9 mouse cellular contexts compared by ENCODE assay signal in the genomic region with DNA sequence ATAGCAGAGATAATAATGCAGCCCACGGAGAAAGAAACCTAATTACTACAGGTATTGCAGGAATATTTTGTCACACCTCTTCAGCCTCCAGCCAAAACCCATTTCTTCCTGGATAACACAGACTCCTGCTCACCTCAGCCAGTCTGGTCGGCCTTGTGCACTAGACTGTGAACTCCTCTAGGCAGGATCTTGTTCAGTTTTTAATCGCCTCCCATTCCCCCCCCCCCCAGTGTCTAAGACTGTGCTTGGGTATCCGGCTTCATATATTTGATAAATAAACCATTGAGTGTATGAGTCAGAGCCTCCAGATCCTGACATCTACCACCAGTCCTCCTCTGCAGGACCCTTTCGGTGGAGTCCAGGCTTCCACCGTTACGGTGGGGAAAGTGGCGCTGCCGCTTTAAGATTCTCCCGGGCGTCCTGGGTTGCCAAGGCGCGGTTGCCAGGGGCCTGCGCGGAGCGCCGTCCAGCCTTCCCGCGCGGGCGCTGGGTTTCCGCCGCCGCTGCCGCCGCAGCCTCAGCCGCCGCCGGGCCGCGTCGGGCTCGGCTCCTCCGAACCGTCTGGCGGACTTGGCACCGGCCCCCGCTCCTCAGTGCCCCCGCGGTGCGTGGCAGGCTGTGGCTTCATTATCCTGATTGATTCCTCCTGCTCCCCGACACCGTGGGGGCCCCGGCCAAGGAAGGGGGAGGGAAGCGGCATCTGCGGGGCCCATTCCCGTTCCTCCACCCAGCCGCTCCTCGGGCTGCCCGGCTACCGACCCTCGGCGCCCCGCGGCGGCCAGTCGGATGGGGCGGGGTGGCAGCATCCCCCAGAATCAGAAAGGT. TPM values are rescaled to one million over a fixed set of nuclear protein-coding genes. Genes with fewer than 3 reads are reported as not detected.
DNase-seq lines count a peak whose midpoint lies in the region; ATAC-seq lines count a peak whose summit lies in the region.
"Had no signal": no experiment of that assay in that cellular context is flagged by ENCODE, and none has a peak within 500 bp of the region (broad histone marks: within the 10 kb centered on the region; RNA-seq: fewer than 3 reads in every experiment).

No protein-coding gene starts in this region.

- H3K27me3 ChIP-seq in hindbrain, embryonic 13.5 days = peaks cover 24% of the 10 kb centered on the region

- no peaks in the 10 kb centered on the region for H3K9me3 ChIP-seq in hindbrain, embryonic 13.5 days

- ATAC-seq in hindbrain, embryonic 13.5 days (ENCODE audit: low FRiP score) = peak; percentile 70

- H3K4me1 ChIP-seq in hindbrain, embryonic 13.5 days (replicated peaks) = peaks cover 78% of the 10 kb centered on the region

- peak overlapping the region; percentile 86 for H3K9ac ChIP-seq in hindbrain, embryonic 13.5 days

- H3K27ac ChIP-seq in hindbrain, embryonic 13.5 days = peak overlapping the region; percentile 88
- H3K27ac ChIP-seq: macrophage had no signal

- 1% methylated on average over 58 of the region's 58 CpGs for WGBS in hindbrain, embryonic 13.5 days

- peak overlapping the region; percentile 66 for H3K4me3 ChIP-seq in hindbrain, embryonic 13.5 days

- H3K36me3 ChIP-seq in hindbrain, embryonic 13.5 days = no peaks in the 10 kb centered on the region

- H3K4me2 ChIP-seq in hindbrain, embryonic 13.5 days = peak overlapping the region; percentile 88

- DNase-seq in NIH3T3 (ENCODE audit: low read depth) = peak; percentile 74
- DNase-seq in cerebellum, postnatal 10 days = peak; percentile 99
- peak; percentile 63 to 64 for DNase-seq in frontal cortex, postnatal 25 days (ENCODE audit: low spot score in 2 of 2)
- peak; percentile 81 to 82 for DNase-seq in layer of hippocampus, postnatal 36 days
- peak; percentile 67 for DNase-seq in lung, postnatal 14 days
- peak; percentile 85 for DNase-seq in retina, postnatal 1 day
- DNase-seq in yolk sac, embryonic 10.5 days (ENCODE audit: low spot score) = peak; percentile 57

RNA-seq across cellular contexts. Expression of a gene that starts 35.0 kb away (rescaled TPM):
- polyA plus RNA-seq in hindbrain, embryonic 13.5 days (2015; fragmentation: Nextera tagmentation; extraction: Ambion mirVana) = 24.6 and 30.7 TPM in 2 replicates
- 100 to 1,000 TPM; 156 to 162 TPM for total RNA-seq in layer of hippocampus, postnatal 36 days (2021)
- polyA plus RNA-seq: macrophage had no signal

RNA-seq across cellular contexts. Expression of a gene that starts 53.8 kb away (rescaled TPM):
- 1.1 and 2.4 TPM in 2 replicates for polyA plus RNA-seq in hindbrain, embryonic 13.5 days (2015; fragmentation: Nextera tagmentation; extraction: Ambion mirVana)
- total RNA-seq in layer of hippocampus, postnatal 36 days (2021) = 10 to 100 TPM; 48.8 to 50.8 TPM
- polyA plus RNA-seq: macrophage had no signal

Comparison
In these comparisons a context has a peak if more than half of its experiments do, and no peak if none do; other contexts are left out.
1. Peak in every context shown above with its lines: DNase-seq, ATAC-seq, H3K4me3 ChIP-seq and H3K27ac ChIP-seq.